Mouse (Mus musculus) intestine, embryonic 14.5 days (tissue): ENCODE data around the gene Hdgfl3. TPM values are rescaled to one million over a fixed set of nuclear protein-coding genes. Genes with fewer than 3 reads are reported as not detected.

Experiments used
- ATAC-seq: fragments of 200-750 bp; cut with Nextera tagmentation; replicated peaks from 2 replicates; pipeline ENCODE4 v1.8.0; 2017; ENCODE audit warnings: low read depth, moderate number of reproducible peaks, moderate TSS enrichment, moderate library complexity; ENCODE audit not compliant: low FRiP score, low TSS enrichment
- DNase-seq: peaks from one replicate; pipeline ENCODE4 v3.0.0-alpha.2; 2018; ENCODE audit warnings: low spot score
- H3K27ac ChIP-seq: fragments of 300-500 bp; sonication (generic); 2 replicates; pipeline ENCODE4 v1.5.1; 2014; ENCODE audit warnings: low read depth, mild to moderate bottlenecking, control low read depth
- H3K27me3 ChIP-seq: fragments of 300-500 bp; sonication (generic); replicated peaks from 2 replicates; pipeline ENCODE4 v1.6.1; 2014; ENCODE audit warnings: low read length, control low read depth; ENCODE audit not compliant: control insufficient read depth, insufficient read depth
- H3K36me3 ChIP-seq: fragments of 300-500 bp; sonication (generic); 2 replicates; pipeline ENCODE4 v1.6.1; 2014; ENCODE audit warnings: low read length, control low read depth; ENCODE audit not compliant: control insufficient read depth, insufficient read depth
- H3K4me1 ChIP-seq: fragments of 300-500 bp; sonication (generic); replicated peaks from 2 replicates; pipeline ENCODE4 v1.6.1; 2014; ENCODE audit warnings: low read length, control low read depth, mixed read lengths; ENCODE audit not compliant: control insufficient read depth, insufficient read depth
- H3K4me2 ChIP-seq: fragments of 300-500 bp; sonication (generic); 2 replicates; pipeline ENCODE4 v1.6.1; 2014; ENCODE audit warnings: low read length
- H3K4me3 ChIP-seq: fragments of 300-500 bp; sonication (generic); 2 replicates; pipeline ENCODE4 v1.5.1; 2014; ENCODE audit warnings: low read depth, low read length, control low read depth, mixed read lengths
- H3K9ac ChIP-seq: fragments of 300-500 bp; sonication (generic); 2 replicates; pipeline ENCODE4 v1.6.1; 2014; ENCODE audit warnings: mild to moderate bottlenecking, low read length
- H3K9me3 ChIP-seq: fragments of 300-500 bp; sonication (generic); 2 replicates; pipeline ENCODE4 v1.6.1; 2016; ENCODE audit warnings: low read length, control low read depth; ENCODE audit not compliant: control insufficient read depth
- WGBS: fragments of 180-500 bp; shearing (Covaris S2); extraction: QIAGEN DNeasy Blood & Tissue Kit; methylation state at CpG from one replicate; pipeline ENCODE4 v1.1.7; 2014; 5-methylcytosine and 5-hydroxymethylcytosine counted together
- polyA plus RNA-seq: library from polyadenylated mRNA; unstranded; fragments of >200 nt; fragmentation: Nextera tagmentation; extraction: Ambion mirVana; gene quantifications from 2 replicates; pipeline ENCODE4 v1.2.1, GENCODE M21; 2014

Hdgfl3 gene
- polyA plus RNA-seq, 1 experiment from 2014 or later: 17.5 TPM

GRCm38 (mm10) chr7:81856221-81856620 is 78.1 kb downstream of the Hdgfl3 start:
- ATAC-seq (no peak), DNase-seq (no peak)
- no peak overlapping the region for H3K4me3 ChIP-seq
- H3K4me2 ChIP-seq: no peak overlapping the region
- H3K9me3 ChIP-seq: no peaks in the 10 kb centered on the region
- WGBS: 75% methylated on average over 4 of the region's 4 CpGs
- no peak overlapping the region for H3K27ac ChIP-seq
- no peaks in the 10 kb centered on the region for H3K36me3 ChIP-seq
- peaks cover 26% of the 10 kb centered on the region for H3K27me3 ChIP-seq
- H3K9ac ChIP-seq: no peak overlapping the region
- H3K4me1 ChIP-seq: peaks cover 9% of the 10 kb centered on the region; the same call in 1 of the 2 replicates

DNA sequence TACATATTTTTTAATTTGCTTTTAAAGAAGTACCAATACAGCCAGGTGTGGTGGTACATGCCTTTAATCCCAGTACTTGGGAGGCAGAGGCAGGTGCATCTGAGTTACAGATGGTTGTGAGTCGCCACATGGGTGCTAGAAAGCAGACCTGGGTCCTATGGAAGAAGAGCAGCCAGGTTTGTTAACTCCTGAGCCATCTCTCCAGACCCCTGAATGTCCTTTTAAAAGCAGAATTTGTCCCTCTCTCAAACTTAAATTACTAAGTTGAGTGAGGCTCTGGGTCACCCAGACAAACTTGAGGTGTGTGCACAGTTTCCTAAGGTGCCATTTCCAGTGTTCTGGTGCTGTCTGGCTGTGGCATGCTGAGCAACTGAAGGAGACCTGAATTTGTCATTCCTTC is 78.6 kb downstream of the Hdgfl3 start, which contains the start of gene Gm10160:
Gm10160 (minus strand) TSS at position 101 of the 400 bp plus-strand sequence.
- no peak within 1 kb of the TSS for H3K9ac ChIP-seq
- no peak within 1 kb of the TSS for H3K4me3 ChIP-seq
- H3K27ac ChIP-seq: no peak within 1 kb of the TSS
- 70% methylated on average over 1 of the region's 1 CpGs for WGBS
- peaks cover 9% of the 10 kb centered on the region; the same call in 1 of the 2 replicates for H3K4me1 ChIP-seq
- H3K27me3 ChIP-seq: peaks cover 26% of the 10 kb centered on the region
- no peaks in the 10 kb centered on the region for H3K36me3 ChIP-seq
- DNase-seq (no peak), ATAC-seq (no peak)
- H3K9me3 ChIP-seq: no peaks in the 10 kb centered on the region
- no peak within 1 kb of the TSS for H3K4me2 ChIP-seq

- DNase-seq (no peak), ATAC-seq (no peak)
- no peak overlapping the region for H3K9ac ChIP-seq
Observed at GRCm38 (mm10) chr7:81854568-81855307, 79.5 kb downstream of the Hdgfl3 start.

GRCm38 (mm10) chr7:81851706-81852105 is 82.6 kb downstream of the Hdgfl3 start:
- Histone ChIP-seq H3K4me1 (no peaks in the 10 kb centered on the region), H3K36me3 (no peaks in the 10 kb centered on the region), H3K27me3 (no peaks in the 10 kb centered on the region), H3K4me3 (no peak overlapping the region), H3K27ac (no peak overlapping the region), H3K9ac (no peak overlapping the region), H3K4me2 (no peak overlapping the region), H3K9me3 (no peaks in the 10 kb centered on the region)
- no peak for ATAC-seq
- 86% methylated on average over 3 of the region's 3 CpGs for WGBS
- no peak for DNase-seq

More at GRCm38 (mm10) chr7:81854568-81855307, 79.5 kb downstream of the Hdgfl3 start:
- Histone ChIP-seq H3K36me3 (no peaks in the 10 kb centered on the region), H3K4me3 (no peak overlapping the region), H3K4me2 (no peak overlapping the region), H3K4me1 (peaks cover 8% of the 10 kb centered on the region; the same call in 1 of the 2 replicates), H3K27ac (no peak overlapping the region), H3K9me3 (no peaks in the 10 kb centered on the region), H3K27me3 (peaks cover 18% of the 10 kb centered on the region)
- WGBS: 51% methylated on average over 8 of the region's 8 CpGs

DNA sequence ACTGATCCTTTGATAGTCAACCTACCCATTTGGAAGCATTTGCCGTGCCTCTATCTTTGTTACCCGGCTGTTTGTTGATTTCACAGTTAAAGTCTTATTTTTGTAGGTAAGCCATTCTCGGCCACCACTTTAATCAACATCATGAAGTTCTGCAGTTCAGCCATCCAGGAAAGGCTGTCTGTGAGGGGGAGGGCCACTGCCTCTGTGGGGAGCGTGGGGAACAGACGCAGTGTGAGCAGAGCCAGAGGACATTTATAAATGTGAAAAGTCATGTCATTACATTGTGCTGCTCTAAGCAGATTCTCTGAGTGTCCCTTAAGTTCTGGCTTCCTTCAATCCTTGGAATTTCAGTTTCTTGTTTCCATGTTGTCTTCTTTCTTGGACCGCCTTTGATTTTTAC is 84.1 kb downstream of the Hdgfl3 start:
- WGBS: 74% methylated on average over 6 of the region's 6 CpGs
- no peak overlapping the region for H3K27ac ChIP-seq

DNA sequence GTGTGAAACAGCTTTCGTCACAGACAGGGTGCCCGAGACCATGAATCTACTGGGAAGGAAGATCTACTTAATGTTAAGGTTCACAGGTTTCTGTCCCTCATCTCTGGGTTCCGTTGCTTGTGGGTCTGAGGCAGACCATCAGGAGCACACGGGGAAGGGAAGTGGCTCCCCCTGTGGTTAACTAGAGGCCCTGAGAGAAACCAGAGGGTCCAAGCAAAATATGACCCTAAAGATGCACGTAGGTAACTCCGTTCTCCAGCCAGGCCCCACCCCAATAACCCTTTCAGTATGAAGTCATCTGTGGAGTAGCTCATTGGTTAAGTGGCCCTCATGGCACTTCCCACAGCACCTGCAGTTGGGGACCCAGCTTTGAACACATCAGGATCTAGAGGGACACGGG is 84.6 kb downstream of the Hdgfl3 start:
- Histone ChIP-seq H3K4me1 (no peaks in the 10 kb centered on the region), H3K27me3 (no peaks in the 10 kb centered on the region), H3K27ac (no peak overlapping the region), H3K4me2 (no peak overlapping the region), H3K4me3 (no peak overlapping the region), H3K9ac (no peak overlapping the region), H3K9me3 (no peaks in the 10 kb centered on the region), H3K36me3 (no peaks in the 10 kb centered on the region)
- ATAC-seq (no peak), DNase-seq (no peak)
- 86% methylated on average over 7 of the region's 7 CpGs for WGBS

More for the DNA sequence above, 84.1 kb downstream of the Hdgfl3 start:
- no peak for ATAC-seq
- Histone ChIP-seq H3K9me3 (no peaks in the 10 kb centered on the region), H3K4me2 (no peak overlapping the region), H3K9ac (no peak overlapping the region), H3K27me3 (no peaks in the 10 kb centered on the region), H3K36me3 (no peaks in the 10 kb centered on the region), H3K4me1 (no peaks in the 10 kb centered on the region), H3K4me3 (no peak overlapping the region)
- DNase-seq: no peak

DNA sequence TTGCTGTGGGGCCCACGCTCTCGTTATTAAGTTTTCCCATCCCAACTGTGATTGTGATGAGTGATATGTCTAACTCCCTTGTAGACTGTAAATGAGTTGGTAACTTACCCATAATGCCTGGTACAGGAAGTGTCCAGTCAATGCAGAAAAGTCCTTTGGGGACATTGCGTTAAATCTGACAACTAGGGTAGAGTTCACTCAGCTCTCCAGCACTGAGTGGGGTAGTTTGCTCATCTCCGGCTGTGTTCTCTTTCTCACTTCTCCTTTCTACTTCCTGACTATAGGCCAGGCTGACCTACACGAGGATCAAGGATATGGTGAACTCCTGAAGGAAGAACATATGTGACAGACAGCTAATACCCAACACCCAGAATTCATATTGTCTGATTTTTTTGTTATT is 85.1 kb downstream of the Hdgfl3 start:
- Histone ChIP-seq H3K27ac (no peak overlapping the region), H3K36me3 (no peaks in the 10 kb centered on the region), H3K4me3 (no peak overlapping the region), H3K27me3 (no peaks in the 10 kb centered on the region), H3K9ac (no peak overlapping the region), H3K4me2 (no peak overlapping the region), H3K9me3 (no peaks in the 10 kb centered on the region), H3K4me1 (no peaks in the 10 kb centered on the region)
- ATAC-seq (no peak), DNase-seq (no peak)
- 88% methylated on average over 5 of the region's 5 CpGs for WGBS

- H3K9me3 ChIP-seq: no peaks in the 10 kb centered on the region
- H3K4me3 ChIP-seq: no peak overlapping the region
- no peak for DNase-seq
- no peaks in the 10 kb centered on the region for H3K27me3 ChIP-seq
- H3K9ac ChIP-seq: no peak overlapping the region
- no peak for ATAC-seq
- H3K4me1 ChIP-seq: no peaks in the 10 kb centered on the region
- WGBS: 53% methylated on average over 4 of the region's 4 CpGs
- H3K4me2 ChIP-seq: no peak overlapping the region
- H3K27ac ChIP-seq: no peak overlapping the region
- H3K36me3 ChIP-seq: no peaks in the 10 kb centered on the region
Observed at GRCm38 (mm10) chr7:81847777-81848176, 86.5 kb downstream of the Hdgfl3 start.

- 49% methylated on average over 8 of the region's 8 CpGs for WGBS
- H3K36me3 ChIP-seq: no peaks in the 10 kb centered on the region
- H3K9ac ChIP-seq: no peak overlapping the region
Observed at GRCm38 (mm10) chr7:81847010-81847409, 87.3 kb downstream of the Hdgfl3 start.

More at GRCm38 (mm10) chr7:81847010-81847409, 87.3 kb downstream of the Hdgfl3 start:
- no peak overlapping the region for H3K4me3 ChIP-seq
- no peak overlapping the region for H3K4me2 ChIP-seq
- H3K9me3 ChIP-seq: no peaks in the 10 kb centered on the region
- ATAC-seq (no peak), DNase-seq (no peak)
- H3K27me3 ChIP-seq: no peaks in the 10 kb centered on the region
- H3K27ac ChIP-seq: no peak overlapping the region
- no peaks in the 10 kb centered on the region for H3K4me1 ChIP-seq
